In the genomic region with DNA sequence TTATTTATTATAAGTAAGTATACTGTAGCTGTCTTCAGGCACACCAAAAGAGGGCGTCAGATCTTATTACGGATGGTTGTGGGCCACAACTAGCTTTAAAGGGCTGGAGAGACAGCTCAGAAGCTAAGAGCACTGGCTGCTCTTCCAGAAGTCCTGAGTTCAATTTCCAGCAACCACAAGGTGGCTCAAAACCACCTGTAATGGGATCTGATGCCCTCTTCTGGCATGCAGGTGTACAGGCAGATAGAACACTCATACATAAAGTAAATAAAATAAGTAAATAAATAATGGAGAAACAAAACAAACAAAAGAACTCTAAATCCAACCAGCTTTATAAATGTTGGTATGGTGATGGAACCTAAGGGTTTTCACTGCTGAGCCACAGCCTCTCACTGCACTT, we compare ENCODE assay signal across 20 mouse cellular contexts. TPM values are rescaled to one million over a fixed set of nuclear protein-coding genes. Genes with fewer than 3 reads are reported as not detected.
DNase-seq lines count a peak whose midpoint lies in the region; ATAC-seq and TF ChIP-seq lines count a peak whose summit lies in the region.
"Had no signal": no experiment of that assay in that cellular context is flagged by ENCODE, and none has a peak within 500 bp of the region (broad histone marks: within the 10 kb centered on the region; RNA-seq: fewer than 3 reads in every experiment).

No protein-coding gene starts in this region.

- no peaks in the 10 kb centered on the region for H3K36me3 ChIP-seq in kidney, adult 2 months (ENCODE audit: control insufficient read depth, insufficient read depth, low read length)
- H3K36me3 ChIP-seq in lung, postnatal 0 days (ENCODE audit: insufficient read depth, low read length), result 0 out of 2 replicates have a peak, but pooled peaks cover 8% of the 10 kb centered on the region
- H3K36me3 ChIP-seq in liver, embryonic 15.5 days (replicated peaks), result 0 out of 2 replicates have a peak, but pooled peaks cover 2% of the 10 kb centered on the region

- H3K27me3 ChIP-seq in kidney, adult 2 months (replicated peaks; ENCODE audit: control insufficient read depth, insufficient read depth, low read length), result no peaks in the 10 kb centered on the region
- no peaks in the 10 kb centered on the region for H3K27me3 ChIP-seq in lung, postnatal 0 days (replicated peaks; ENCODE audit: insufficient read depth, low read length)
- H3K27me3 ChIP-seq in liver, embryonic 15.5 days, result no peaks in the 10 kb centered on the region
- H3K27me3 ChIP-seq: heart, embryonic 13.5 days; hindbrain, embryonic 15.5 days; limb, embryonic 12.5 days; midbrain, embryonic 12.5 days had no signal

- 0 out of 2 replicates have a peak, but pooled peaks have one; percentile 16 for TF ChIP-seq CTCF in kidney, adult 2 months (conservative IDR thresholded peaks at IDR 0.05; ENCODE audit: insufficient read depth, insufficient read length, low read depth, low read length)
- peak; percentile 43 for TF ChIP-seq CTCF in lung, postnatal 0 days (IDR thresholded peaks at IDR 0.05)

- H3K4me2 ChIP-seq in lung, postnatal 0 days (replicated peaks; ENCODE audit: low read depth, low read length), result no peak overlapping the region
- H3K4me2 ChIP-seq in liver, embryonic 15.5 days, result no peak overlapping the region
- H3K4me2 ChIP-seq: heart, embryonic 13.5 days; hindbrain, embryonic 15.5 days; limb, embryonic 12.5 days; midbrain, embryonic 12.5 days had no signal

- 100% methylated on average over 2 of the region's 2 CpGs for WGBS in kidney, adult 2 months
- 88% methylated on average over 2 of the region's 2 CpGs for WGBS in lung, postnatal 0 days
- 79% methylated on average over 2 of the region's 2 CpGs for WGBS in liver, embryonic 15.5 days (ENCODE audit: insufficient replicate concordance)

- ATAC-seq in lung, postnatal 0 days, result no peak
- no peak for ATAC-seq in liver, embryonic 15.5 days (ENCODE audit: insufficient read depth)
- ATAC-seq: forebrain, embryonic 16.5 days had no signal

- DNase-seq in kidney, adult 2 months, result no peak
- DNase-seq in kidney, postnatal 10 days, result no peak
- no peak for DNase-seq in lung, postnatal 0 days (ENCODE audit: low spot score)
- no peak for DNase-seq in lung, adult 18-20 months
- DNase-seq in right cerebral cortex, postnatal 4 days, result no peak
- no peak for DNase-seq in spleen, postnatal 36 days (ENCODE audit: low spot score in 2 of 2)
- DNase-seq: adrenal gland, postnatal 36 days; cerebellum, adult 11-12 months; cerebellum, postnatal 14 days; embryo, embryonic 11 days; heart, postnatal 36 days; kidney, adult 11 months; kidney, postnatal 14 days had no signal

- no peak for TF ChIP-seq POLR2A in kidney, adult 2 months (IDR thresholded peaks at IDR 0.05; ENCODE audit: low read depth, low read length)

- H3K9ac ChIP-seq in lung, postnatal 0 days (replicated peaks; ENCODE audit: low read depth), result no peak overlapping the region
- H3K9ac ChIP-seq in liver, embryonic 15.5 days, result no peak overlapping the region
- H3K9ac ChIP-seq: heart, embryonic 13.5 days; hindbrain, embryonic 15.5 days; limb, embryonic 12.5 days; midbrain, embryonic 12.5 days had no signal

- H3K27ac ChIP-seq in kidney, adult 2 months (ENCODE audit: insufficient read depth, low read depth, low read length), result no peak overlapping the region
- no peak overlapping the region for H3K27ac ChIP-seq in lung, postnatal 0 days (ENCODE audit: low read length)
- H3K27ac ChIP-seq in liver, embryonic 15.5 days (replicated peaks), result peak overlapping the region; percentile 56
- H3K27ac ChIP-seq: heart, embryonic 13.5 days; hindbrain, embryonic 15.5 days; limb, embryonic 12.5 days; midbrain, embryonic 12.5 days had no signal

- no peaks in the 10 kb centered on the region for H3K9me3 ChIP-seq in lung, postnatal 0 days (ENCODE audit: low read length)
- no peaks in the 10 kb centered on the region for H3K9me3 ChIP-seq in liver, embryonic 15.5 days (replicated peaks)
- H3K9me3 ChIP-seq: G1E; heart, embryonic 13.5 days; hindbrain, embryonic 15.5 days; limb, embryonic 12.5 days; midbrain, embryonic 12.5 days had no signal

- H3K4me1 ChIP-seq in kidney, adult 2 months (ENCODE audit: control insufficient read depth, insufficient read depth, low read length), result peaks cover 33% of the 10 kb centered on the region
- H3K4me1 ChIP-seq in lung, postnatal 0 days (ENCODE audit: insufficient read depth, low read depth, low read length), result peaks cover 7% of the 10 kb centered on the region; the same call in 1 of the 2 replicates
- H3K4me1 ChIP-seq in liver, embryonic 15.5 days (replicated peaks), result peaks cover 18% of the 10 kb centered on the region

- no peak overlapping the region for H3K4me3 ChIP-seq in kidney, adult 2 months (ENCODE audit: insufficient read depth, low read depth, low read length)
- H3K4me3 ChIP-seq in lung, postnatal 0 days (ENCODE audit: low read depth, low read length), result no peak overlapping the region
- no peak overlapping the region for H3K4me3 ChIP-seq in liver, embryonic 15.5 days (replicated peaks)
- H3K4me3 ChIP-seq: heart, embryonic 13.5 days; hindbrain, embryonic 15.5 days; limb, embryonic 12.5 days; midbrain, embryonic 12.5 days had no signal

- no peak for TF ChIP-seq EP300 in lung, postnatal 0 days (IDR thresholded peaks at IDR 0.05)

RNA-seq across cellular contexts. Expression of a gene that starts 47.2 kb away (rescaled TPM):
- polyA plus RNA-seq in kidney, adult 2 months (2012; rRNA removed), result 53.5 and 56.0 TPM in 2 replicates
- polyA plus RNA-seq in lung, postnatal 0 days (2015; fragmentation: Nextera tagmentation; extraction: Ambion mirVana), result 15.2 and 16.0 TPM in 2 replicates
- 0.13 TPM in 1 of 2 replicates, not detected in the other for polyA plus RNA-seq in liver, embryonic 15.5 days (2015; fragmentation: Nextera tagmentation; extraction: Ambion mirVana)
- polyA plus RNA-seq: G1E had no signal

RNA-seq across cellular contexts. Expression of a gene that starts 51.2 kb away (rescaled TPM):
- 21.4 and 26.5 TPM in 2 replicates for polyA plus RNA-seq in kidney, adult 2 months (2012; rRNA removed)
- 41.1 and 44.2 TPM in 2 replicates for polyA plus RNA-seq in lung, postnatal 0 days (2015; fragmentation: Nextera tagmentation; extraction: Ambion mirVana)
- polyA plus RNA-seq in liver, embryonic 15.5 days (2015; fragmentation: Nextera tagmentation; extraction: Ambion mirVana), result 15.4 TPM in 2 replicates

Comparison
In these comparisons a context has a peak if more than half of its experiments do, and no peak if none do; other contexts are left out.
1. RNA of a gene that starts 47.2 kb away (polyA plus RNA-seq): 53.5 to 56.0 TPM in kidney, adult 2 months and 15.2 to 16.0 TPM in lung, postnatal 0 days; 0.13 TPM in liver, embryonic 15.5 days; every median in the first group is over 10 times any median in the second.